Mouse (Mus musculus) megakaryocyte progenitor cell, adult 5-6 weeks (primary cell): ENCODE measurements around the gene Nenf. TPM values are rescaled to one million over a fixed set of nuclear protein-coding genes. Genes with fewer than 3 reads are reported as not detected.

Experiments
- total RNA-seq, 2 experiments: library from RNA; stranded (forward) in 1 of 2; stranded (reverse) in 1 of 2; fragments of 157-497, 149-512 nt in 1 of 2; fragments of 200-1000 nt in 1 of 2; gene quantifications; 2 replicates each; pipeline versions ENCODE4 v1.2.3 to v1.2.4; 2015 to 2017

Nenf gene
- total RNA-seq, 2 experiments from 2014 or later, result 7.6 to 29.8 TPM

Other genes with a start within 250 kb of the Nenf start
- 1.0 and 1.9 TPM in 2 replicates for gene Batf3, start 220.3 kb downstream of the Nenf start, total RNA-seq (2015)
- gene Batf3, start 220.3 kb downstream of the Nenf start, total RNA-seq (2017), result 1.3 TPM in 1 of 2 replicates, not detected in the other
- gene Fam71a, start 153.4 kb downstream of the Nenf start, total RNA-seq (2015), result 0.12 TPM in 1 of 2 replicates, not detected in the other
- not detected in 2 replicates for gene Fam71a, start 153.4 kb downstream of the Nenf start, total RNA-seq (2017)
- 2.2 and 8.0 TPM in 2 replicates for gene Atf3, start 100.2 kb downstream of the Nenf start, total RNA-seq (2015)
- gene Atf3, start 100.2 kb downstream of the Nenf start, total RNA-seq (2017), result 1.0 and 20.5 TPM in 2 replicates
- 20.8 and 23.8 TPM in 2 replicates for gene Tmem206, start 7.7 kb upstream of the Nenf start, total RNA-seq (2015)
- gene Tmem206, start 7.7 kb upstream of the Nenf start, total RNA-seq (2017), result 22.0 and 25.4 TPM in 2 replicates
- gene Ppp2r5a, start 85.1 kb upstream of the Nenf start, total RNA-seq (2015), result 124 and 129 TPM in 2 replicates
- gene Ppp2r5a, start 85.1 kb upstream of the Nenf start, total RNA-seq (2017), result 125 and 139 TPM in 2 replicates